Mouse (Mus musculus): Measurements from ENCODE around the gene Olfr1162. TPM values are rescaled to one million over a fixed set of nuclear protein-coding genes. Genes with fewer than 3 reads are reported as not detected.
"Not testable (repeated sequence)": the region's sequence is repeated elsewhere in the genome, so short reads cannot be mapped to it uniquely, and the experiment has no call there.

Gene Olfr1162
- total RNA-seq (2021) = not detected

- DNase-seq = no peak
Observed at GRCm38 (mm10) chr2:88051029-88051428, at the start of gene Olfr1162. TSS of gene Olfr1162 (minus strand) at chr2:88051129.

DNA sequence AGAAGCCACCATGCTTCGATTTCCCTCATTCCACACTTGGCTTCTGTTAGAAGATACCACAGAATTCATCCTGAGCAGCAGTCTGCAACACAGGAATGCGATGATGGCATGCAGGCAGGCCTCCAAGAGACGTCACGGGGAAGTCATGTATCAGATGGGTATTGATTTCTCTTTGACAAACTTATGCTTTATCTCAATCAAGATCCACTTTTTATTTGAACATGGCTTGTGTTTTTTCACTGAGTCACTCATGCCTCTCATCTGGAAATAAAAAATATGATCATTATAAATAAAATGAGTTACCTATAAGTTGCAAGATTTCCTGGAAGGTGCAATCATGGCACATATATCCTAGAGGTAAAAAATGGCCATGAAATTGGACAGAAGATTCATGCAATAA lies 42.9 kb upstream of the Olfr1162 start, which contains the start of gene Olfr1164:
TSS of gene Olfr1164 (minus strand) at position 101 of the 400 bp plus-strand sequence.
- DNase-seq = no peak

- no peak for DNase-seq
Observed at GRCm38 (mm10) chr2:88071730-88072129, 20.8 kb upstream of the Olfr1162 start, which contains the start of gene Olfr1163. TSS of gene Olfr1163 (minus strand) at chr2:88071830.

- no peak for DNase-seq
Observed at GRCm38 (mm10) chr2:88063587-88063986, 12.7 kb upstream of the Olfr1162 start.

DNA sequence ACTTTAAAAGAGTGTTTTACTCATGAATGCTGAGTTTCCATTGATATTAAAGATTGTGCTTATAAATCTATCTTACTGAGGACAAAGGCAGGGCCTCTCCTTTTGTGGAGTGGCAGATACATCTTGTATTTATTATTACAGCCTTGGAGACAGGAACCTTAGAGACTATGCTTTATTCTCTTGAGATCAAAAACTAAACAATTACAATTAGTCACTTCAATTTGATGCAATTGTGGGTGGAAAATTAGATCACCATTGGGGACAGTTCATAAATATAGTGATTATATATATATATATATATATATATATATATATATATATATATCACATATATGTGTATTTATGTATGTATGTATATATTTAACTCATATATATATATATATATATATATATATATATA lies 13.3 kb downstream of the Olfr1162 start, which contains the start of gene Olfr73:
TSS of gene Olfr73 (minus strand) at position 101 of the 400 bp plus-strand sequence.
- no peak for DNase-seq

DNA sequence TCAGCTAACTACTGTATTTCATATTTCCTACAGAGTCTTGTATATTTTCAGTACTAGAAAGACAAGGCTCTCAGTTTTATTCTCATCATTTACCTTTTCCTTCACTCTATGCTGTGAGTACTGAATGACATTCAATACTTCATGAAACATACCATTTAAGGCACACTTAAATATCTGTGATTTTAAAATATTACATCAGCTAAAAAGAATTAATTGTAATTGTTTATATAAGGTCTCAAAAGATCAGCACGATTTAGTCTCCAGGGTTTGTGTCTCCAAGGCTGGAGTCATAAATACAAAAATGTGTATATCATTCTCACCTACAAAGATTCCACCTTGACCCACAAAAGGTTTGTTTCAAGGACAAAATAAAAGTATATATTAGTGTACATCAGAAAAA lies 28.5 kb downstream of the Olfr1162 start, which contains the start of gene Olfr1161:
TSS of gene Olfr1161 (plus strand) at position 301 of the 400 bp plus-strand sequence.
- not testable (repeated sequence) for DNase-seq

- DNase-seq = no peak
Observed at GRCm38 (mm10) chr2:88007515-88008318, 43.2 kb downstream of the Olfr1162 start, which contains the start of gene Olfr1160. TSS of gene Olfr1160 (minus strand) at chr2:88008268.

Other genes with a start within 250 kb of the Olfr1162 start
- gene Olfr1145, start 241.3 kb downstream of the Olfr1162 start, total RNA-seq (2021) = not detected
- gene Olfr1148, start 220.6 kb downstream of the Olfr1162 start, total RNA-seq (2021) = not detected
- gene Olfr1150-ps1, start 207.1 kb downstream of the Olfr1162 start, total RNA-seq (2021) = not detected
- not detected for gene Olfr1151, start 195.3 kb downstream of the Olfr1162 start, total RNA-seq (2021)
- not detected for gene Olfr1152, start 184.6 kb downstream of the Olfr1162 start, total RNA-seq (2021)
- gene Olfr1153, start 156.2 kb downstream of the Olfr1162 start, total RNA-seq (2021) = not detected
- not detected for gene Olfr1154, start 146.0 kb downstream of the Olfr1162 start, total RNA-seq (2021)
- gene Olfr1155, start 106.0 kb downstream of the Olfr1162 start, total RNA-seq (2021) = not detected
- under 1 TPM in 1 of 2 experiments, not detected in 1; 0.10 TPM for gene Olfr1156, start 98.0 kb downstream of the Olfr1162 start, total RNA-seq (2021)
- gene Olfr1157, start 82.8 kb downstream of the Olfr1162 start, total RNA-seq (2021) = not detected
- gene Olfr74, start 76.5 kb downstream of the Olfr1162 start, total RNA-seq (2021) = not detected
- not detected for gene Olfr1158, start 61.0 kb downstream of the Olfr1162 start, total RNA-seq (2021)
- not detected for gene Olfr1160, start 42.9 kb downstream of the Olfr1162 start, total RNA-seq (2021)
- gene Olfr1161, start 28.4 kb downstream of the Olfr1162 start, total RNA-seq (2021) = not detected
- not detected for gene Olfr73, start 13.4 kb downstream of the Olfr1162 start, total RNA-seq (2021)
- gene Olfr1163, start 20.7 kb upstream of the Olfr1162 start, total RNA-seq (2021) = not detected
- gene Olfr1164, start 42.8 kb upstream of the Olfr1162 start, total RNA-seq (2021) = not detected
- not detected for gene Olfr1166, start 77.1 kb upstream of the Olfr1162 start, total RNA-seq (2021)
- not detected for gene Olfr1167, start 104.1 kb upstream of the Olfr1162 start, total RNA-seq (2021)
- gene Olfr1168, start 130.8 kb upstream of the Olfr1162 start, total RNA-seq (2021) = not detected
- gene Olfr1170, start 177.2 kb upstream of the Olfr1162 start, total RNA-seq (2021) = not detected
- not detected for gene Olfr1173, start 228.7 kb upstream of the Olfr1162 start, total RNA-seq (2021)

Data from layer of hippocampus, postnatal 36 days (tissue).